Mouse (Mus musculus) lung, embryonic 15.5 days (tissue): ENCODE measurements around the gene Dag1. TPM values are rescaled to one million over a fixed set of nuclear protein-coding genes. Genes with fewer than 3 reads are reported as not detected.
"Not testable (repeated sequence)": the region's sequence is repeated elsewhere in the genome, so short reads cannot be mapped to it uniquely, and the experiment has no call there.

Experiments
- ATAC-seq: fragments of 200-750 bp; cut with Nextera tagmentation; 2 replicates; pipeline ENCODE4 v1.8.0; 2017; ENCODE audit warnings: moderate number of reproducible peaks, borderline replicate concordance; ENCODE audit not compliant: low FRiP score, low TSS enrichment; ENCODE audit errors: extremely low read depth
- H3K27ac ChIP-seq: fragments of 300-500 bp; sonication (generic); 2 replicates; pipeline ENCODE4 v1.5.1; 2015; ENCODE audit warnings: moderate library complexity, mild to moderate bottlenecking, inconsistent platforms
- H3K27me3 ChIP-seq: fragments of 300-500 bp; sonication (generic); 2 replicates; pipeline ENCODE4 v1.6.1; 2015; ENCODE audit warnings: inconsistent platforms
- H3K36me3 ChIP-seq: fragments of 300-500 bp; sonication (generic); 2 replicates; pipeline ENCODE4 v1.6.1; 2015; ENCODE audit warnings: inconsistent platforms
- H3K4me1 ChIP-seq: fragments of 300-500 bp; sonication (generic); 2 replicates; pipeline ENCODE4 v1.6.1; 2015; ENCODE audit warnings: inconsistent platforms
- H3K4me2 ChIP-seq: fragments of 300-500 bp; sonication (generic); 2 replicates; pipeline ENCODE4 v1.6.1; 2015; ENCODE audit warnings: inconsistent platforms, mild to moderate bottlenecking, moderate library complexity
- H3K4me3 ChIP-seq: fragments of 300-500 bp; sonication (generic); 2 replicates; pipeline ENCODE4 v1.5.1; 2015; ENCODE audit warnings: mild to moderate bottlenecking, inconsistent platforms
- H3K9ac ChIP-seq: fragments of 300-500 bp; sonication (generic); 2 replicates; pipeline ENCODE4 v1.6.1; 2015; ENCODE audit warnings: inconsistent platforms
- H3K9me3 ChIP-seq: fragments of 300-500 bp; sonication (generic); 2 replicates; pipeline ENCODE4 v1.6.1; 2016; ENCODE audit warnings: inconsistent platforms
- WGBS: fragments of 180-500 bp; shearing (Covaris S2); methylation state at CpG from one replicate; pipeline ENCODE4 v1.1.7; 2015; 5-methylcytosine and 5-hydroxymethylcytosine counted together
- polyA plus RNA-seq: library from polyadenylated mRNA; unstranded; fragments of >200 nt; fragmentation: Nextera tagmentation; extraction: Ambion mirVana; gene quantifications from 2 replicates; pipeline ENCODE4 v1.2.1, GENCODE M21; 2015

The Dag1 gene
- polyA plus RNA-seq, 1 experiment from 2014 or later, result 110 TPM

- H3K4me3 ChIP-seq, result no peak overlapping the region
- H3K27ac ChIP-seq, result peak overlapping the region; percentile 83
- H3K9ac ChIP-seq, result no peak overlapping the region
- H3K27me3 ChIP-seq, result no peaks in the 10 kb centered on the region
- ATAC-seq, result no peak
- H3K9me3 ChIP-seq, result no peaks in the 10 kb centered on the region
- no peak overlapping the region for H3K4me2 ChIP-seq
- no peaks in the 10 kb centered on the region for H3K36me3 ChIP-seq
- peaks cover 38% of the 10 kb centered on the region for H3K4me1 ChIP-seq
- WGBS, result 3% methylated on average over 2 of the region's 2 CpGs
These were observed 8.2 kb upstream of the Dag1 start for GRCm38 (mm10) chr9:108271941-108272340.

- H3K27ac ChIP-seq, ATAC-seq, H3K9ac ChIP-seq, H3K9me3 ChIP-seq, H3K4me3 ChIP-seq, H3K27me3 ChIP-seq, H3K36me3 ChIP-seq, H3K4me2 ChIP-seq: not testable (repeated sequence)
- peaks cover 53% of the 10 kb centered on the region for H3K4me1 ChIP-seq
- 78% methylated on average over 6 of the region's 7 CpGs for WGBS
These were observed 4.9 kb upstream of the Dag1 start for GRCm38 (mm10) chr9:108268701-108269100.

GRCm38 (mm10) chr9:108267691-108268090 lies 3.9 kb upstream of the Dag1 start:
- no peak for ATAC-seq
- Histone ChIP-seq H3K27me3 (no peaks in the 10 kb centered on the region), H3K27ac (peak overlapping the region; percentile 61), H3K4me3 (no peak overlapping the region), H3K4me2 (no peak overlapping the region), H3K36me3 (no peaks in the 10 kb centered on the region), H3K9me3 (no peaks in the 10 kb centered on the region), H3K4me1 (peaks cover 43% of the 10 kb centered on the region), H3K9ac (no peak overlapping the region)
- 56% methylated on average over 7 of the region's 7 CpGs for WGBS

- Histone ChIP-seq H3K4me3 (no peak overlapping the region), H3K27me3 (no peaks in the 10 kb centered on the region), H3K9me3 (no peaks in the 10 kb centered on the region), H3K36me3 (no peaks in the 10 kb centered on the region), H3K27ac (peak overlapping the region; percentile 44; the same call in 1 of the 2 replicates), H3K4me2 (no peak overlapping the region), H3K4me1 (peaks cover 42% of the 10 kb centered on the region), H3K9ac (no peak overlapping the region)
- ATAC-seq, result no peak
- WGBS, result 45% methylated on average over 10 of the region's 10 CpGs
These were observed 2.6 kb upstream of the Dag1 start for GRCm38 (mm10) chr9:108266261-108266935.

GRCm38 (mm10) chr9:108264191-108264921 lies 598 bp upstream of the Dag1 start:
- no peaks in the 10 kb centered on the region for H3K27me3 ChIP-seq
- H3K9ac ChIP-seq, result peak overlapping the region; percentile 45
- peak; percentile 44 for ATAC-seq
- no peaks in the 10 kb centered on the region for H3K9me3 ChIP-seq
- H3K4me3 ChIP-seq, result peak overlapping the region; percentile 97
- peak overlapping the region; percentile 85 for H3K4me2 ChIP-seq
- H3K27ac ChIP-seq, result peak overlapping the region; percentile 97
- WGBS, result 4% methylated on average over 10 of the region's 10 CpGs
- no peaks in the 10 kb centered on the region for H3K36me3 ChIP-seq
- H3K4me1 ChIP-seq, result peaks cover 46% of the 10 kb centered on the region

GRCm38 (mm10) chr9:108263131-108263681 lies 552 bp downstream of the Dag1 start:
- Histone ChIP-seq H3K27me3 (no peaks in the 10 kb centered on the region), H3K36me3 (no peaks in the 10 kb centered on the region), H3K4me2 (peak overlapping the region; percentile 85), H3K9ac (peak overlapping the region; percentile 87), H3K27ac (peak overlapping the region; percentile 97), H3K4me3 (peak overlapping the region; percentile 97), H3K4me1 (peaks cover 46% of the 10 kb centered on the region), H3K9me3 (no peaks in the 10 kb centered on the region)
- peak; percentile 44 for ATAC-seq
- under 1% methylated on average over 54 of the region's 62 CpGs for WGBS

GRCm38 (mm10) chr9:108262494-108263049 lies 1.2 kb downstream of the Dag1 start:
- H3K4me3 ChIP-seq, result peak overlapping the region; percentile 97
- peak overlapping the region; percentile 85 for H3K4me2 ChIP-seq
- no peak for ATAC-seq
- H3K9me3 ChIP-seq, result no peaks in the 10 kb centered on the region
- 26% methylated on average over 11 of the region's 11 CpGs for WGBS
- peak overlapping the region; percentile 87 for H3K9ac ChIP-seq
- 0 out of 2 replicates have a peak, but pooled peaks cover under 1% of the 10 kb centered on the region for H3K36me3 ChIP-seq
- H3K27ac ChIP-seq, result peak overlapping the region; percentile 97
- H3K4me1 ChIP-seq, result peaks cover 44% of the 10 kb centered on the region
- H3K27me3 ChIP-seq, result no peaks in the 10 kb centered on the region

GRCm38 (mm10) chr9:108261865-108262264 lies 1.9 kb downstream of the Dag1 start:
- Histone ChIP-seq H3K27me3 (no peaks in the 10 kb centered on the region), H3K9ac (peak overlapping the region; percentile 31), H3K4me3 (peak overlapping the region; percentile 97), H3K4me2 (peak overlapping the region; percentile 85), H3K27ac (no peak overlapping the region), H3K9me3 (no peaks in the 10 kb centered on the region), H3K4me1 (peaks cover 41% of the 10 kb centered on the region), H3K36me3 (0 out of 2 replicates have a peak, but pooled peaks cover 3% of the 10 kb centered on the region)
- WGBS, result 59% methylated on average over 7 of the region's 7 CpGs
- ATAC-seq, result no peak

GRCm38 (mm10) chr9:108260526-108260925 lies 3.2 kb downstream of the Dag1 start:
- H3K27ac ChIP-seq, result no peak overlapping the region
- no peak overlapping the region for H3K4me2 ChIP-seq
- WGBS, result 69% methylated on average over 4 of the region's 4 CpGs
- H3K9me3 ChIP-seq, result no peaks in the 10 kb centered on the region
- H3K36me3 ChIP-seq, result 0 out of 2 replicates have a peak, but pooled peaks cover 3% of the 10 kb centered on the region
- no peak overlapping the region for H3K4me3 ChIP-seq
- no peak for ATAC-seq
- H3K4me1 ChIP-seq, result peaks cover 30% of the 10 kb centered on the region
- no peak overlapping the region for H3K9ac ChIP-seq
- H3K27me3 ChIP-seq, result no peaks in the 10 kb centered on the region

GRCm38 (mm10) chr9:108252766-108253165 lies 11.0 kb downstream of the Dag1 start:
- Histone ChIP-seq H3K4me1 (0 out of 2 replicates have a peak, but pooled peaks cover 3% of the 10 kb centered on the region), H3K4me3 (no peak overlapping the region), H3K4me2 (no peak overlapping the region), H3K9ac (no peak overlapping the region), H3K27ac (no peak overlapping the region), H3K9me3 (no peaks in the 10 kb centered on the region), H3K36me3 (peaks cover 28% of the 10 kb centered on the region), H3K27me3 (no peaks in the 10 kb centered on the region)
- ATAC-seq, result peak; percentile 39; the same call in 1 of the 2 replicates
- WGBS, result 64% methylated on average over 7 of the region's 7 CpGs

- H3K9me3 ChIP-seq, result no peaks in the 10 kb centered on the region
- peaks cover 25% of the 10 kb centered on the region for H3K36me3 ChIP-seq
- no peaks in the 10 kb centered on the region for H3K27me3 ChIP-seq
- H3K4me2 ChIP-seq, result no peak overlapping the region
- H3K4me3 ChIP-seq, result no peak overlapping the region
- WGBS, result 87% methylated on average over 6 of the region's 6 CpGs
- no peak overlapping the region for H3K9ac ChIP-seq
- H3K4me1 ChIP-seq, result 0 out of 2 replicates have a peak, but pooled peaks cover 3% of the 10 kb centered on the region
- H3K27ac ChIP-seq, result no peak overlapping the region
- ATAC-seq, result no peak
These were observed 11.9 kb downstream of the Dag1 start for GRCm38 (mm10) chr9:108251877-108252276.
